ENCODE assay signal across 21 mouse cellular contexts in genomic region chr12:104531512-104532447, GRCm38 (mm10). TPM values are rescaled to one million over a fixed set of nuclear protein-coding genes. Genes with fewer than 3 reads are reported as not detected.
DNase-seq lines count a peak whose midpoint lies in the region; ATAC-seq lines count a peak whose summit lies in the region.
"Had no signal": no experiment of that assay in that cellular context is flagged by ENCODE, and none has a peak within 500 bp of the region (broad histone marks: within the 10 kb centered on the region; RNA-seq: fewer than 3 reads in every experiment).

No protein-coding gene starts in this region.

- H3K4me2 ChIP-seq in heart, embryonic 13.5 days, result peak overlapping the region; percentile 12; the same call in 1 of the 2 replicates
- H3K4me2 ChIP-seq in midbrain, embryonic 16.5 days (ENCODE audit: low read length), result no peak overlapping the region
- H3K4me2 ChIP-seq in embryonic facial prominence, embryonic 14.5 days (ENCODE audit: low read depth, low read length), result 0 out of 2 replicates have a peak overlapping the region, but pooled peaks have one; percentile 3

- peaks cover 39% of the 10 kb centered on the region for H3K27me3 ChIP-seq in heart, embryonic 13.5 days (replicated peaks)
- no peaks in the 10 kb centered on the region for H3K27me3 ChIP-seq in midbrain, embryonic 16.5 days (ENCODE audit: control insufficient read depth, insufficient read depth, low read depth, low read length)
- peaks cover 23% of the 10 kb centered on the region for H3K27me3 ChIP-seq in midbrain, embryonic 10.5 days (ENCODE audit: low read depth, poor library complexity, severe bottlenecking)
- H3K27me3 ChIP-seq in embryonic facial prominence, embryonic 14.5 days (replicated peaks; ENCODE audit: control insufficient read depth, insufficient read depth, low read length), result no peaks in the 10 kb centered on the region

- H3K9me3 ChIP-seq in heart, embryonic 13.5 days, result no peaks in the 10 kb centered on the region
- H3K9me3 ChIP-seq in midbrain, embryonic 16.5 days (replicated peaks; ENCODE audit: control insufficient read depth, low read length, poor library complexity, severe bottlenecking), result no peaks in the 10 kb centered on the region
- H3K9me3 ChIP-seq in midbrain, embryonic 10.5 days (replicated peaks), result no peaks in the 10 kb centered on the region; the same call in 1 of the 2 replicates
- H3K9me3 ChIP-seq in embryonic facial prominence, embryonic 14.5 days (ENCODE audit: control insufficient read depth, low read length), result no peaks in the 10 kb centered on the region

- H3K4me3 ChIP-seq in heart, embryonic 13.5 days, result no peak overlapping the region
- no peak overlapping the region for H3K4me3 ChIP-seq in midbrain, embryonic 16.5 days (ENCODE audit: low read depth, low read length)
- no peak overlapping the region for H3K4me3 ChIP-seq in midbrain, embryonic 10.5 days
- H3K4me3 ChIP-seq in embryonic facial prominence, embryonic 14.5 days (ENCODE audit: low read depth, low read length), result no peak overlapping the region

- 25% methylated on average over 29 of the region's 29 CpGs for WGBS in heart, embryonic 13.5 days
- WGBS in midbrain, embryonic 16.5 days, result 17% methylated on average over 29 of the region's 29 CpGs
- WGBS in midbrain, embryonic 10.5 days, result 14% methylated on average over 29 of the region's 29 CpGs
- WGBS in embryonic facial prominence, embryonic 14.5 days, result 16% methylated on average over 25 of the region's 29 CpGs

- H3K9ac ChIP-seq in heart, embryonic 13.5 days, result no peak overlapping the region
- H3K9ac ChIP-seq in midbrain, embryonic 16.5 days (ENCODE audit: low read depth, low read length), result peak overlapping the region; percentile 16; the same call in 1 of the 2 replicates
- H3K9ac ChIP-seq in embryonic facial prominence, embryonic 14.5 days (ENCODE audit: low read depth, low read length), result no peak overlapping the region
- H3K9ac ChIP-seq: liver, embryonic 14.5 days had no signal

- H3K36me3 ChIP-seq in heart, embryonic 13.5 days, result no peaks in the 10 kb centered on the region
- no peaks in the 10 kb centered on the region for H3K36me3 ChIP-seq in midbrain, embryonic 16.5 days (ENCODE audit: control insufficient read depth, insufficient read depth, low read length)
- no peaks in the 10 kb centered on the region for H3K36me3 ChIP-seq in midbrain, embryonic 10.5 days
- H3K36me3 ChIP-seq in embryonic facial prominence, embryonic 14.5 days (ENCODE audit: control insufficient read depth, insufficient read depth, low read length), result no peaks in the 10 kb centered on the region

- no peak for DNase-seq in heart, postnatal 10 days
- no peak for DNase-seq in midbrain, embryonic 10.5 days (ENCODE audit: low spot score)
- peak; percentile 41 for DNase-seq in embryonic facial prominence, embryonic 14.5 days (ENCODE audit: low spot score)
- DNase-seq in yolk sac, embryonic 10.5 days (ENCODE audit: low spot score), result no peak
- no peak for DNase-seq in T-cell, adult 2 months (ENCODE audit: low spot score)
- DNase-seq: cerebellum, adult 18-20 months; heart, adult 11 months; heart, postnatal 14 days; kidney, adult 2 months; layer of hippocampus, adult 9-11 months; thymus, postnatal 4 days had no signal

- no peaks in the 10 kb centered on the region for H3K4me1 ChIP-seq in heart, embryonic 13.5 days
- H3K4me1 ChIP-seq in midbrain, embryonic 16.5 days (ENCODE audit: control insufficient read depth, insufficient read depth, low read length), result peaks cover 3% of the 10 kb centered on the region; the same call in 1 of the 2 replicates
- peaks cover 11% of the 10 kb centered on the region for H3K4me1 ChIP-seq in midbrain, embryonic 10.5 days
- peaks cover 9% of the 10 kb centered on the region for H3K4me1 ChIP-seq in embryonic facial prominence, embryonic 14.5 days (ENCODE audit: control insufficient read depth, insufficient read depth, low read length)

- no peak overlapping the region for H3K27ac ChIP-seq in heart, embryonic 13.5 days (replicated peaks)
- H3K27ac ChIP-seq in midbrain, embryonic 16.5 days (ENCODE audit: low read length), result no peak overlapping the region
- no peak overlapping the region for H3K27ac ChIP-seq in midbrain, embryonic 10.5 days (replicated peaks)
- H3K27ac ChIP-seq in embryonic facial prominence, embryonic 14.5 days (replicated peaks; ENCODE audit: low read depth, low read length), result no peak overlapping the region; the same call in 1 of the 2 replicates
- H3K27ac ChIP-seq: hindbrain, postnatal 0 days; liver, embryonic 14.5 days had no signal

- ATAC-seq in heart, embryonic 13.5 days (ENCODE audit: extremely low read depth, insufficient number of reproducible peaks, low FRiP score, low TSS enrichment), result no peak
- no peak for ATAC-seq in midbrain, embryonic 16.5 days
- ATAC-seq in embryonic facial prominence, embryonic 14.5 days (ENCODE audit: low read depth), result peak; percentile 41; the same call in 1 of the 2 replicates
- ATAC-seq: hindbrain, postnatal 0 days; lung, postnatal 0 days had no signal

- intact Hi-C loops in heart, postnatal 10 days (cut with DNase I), result no loop called here

RNA-seq across cellular contexts. Expression of gene Gsc, which starts 58.6 kb away (rescaled TPM):
- 0.27 and 0.56 TPM in 2 replicates for polyA plus RNA-seq in heart, embryonic 13.5 days (2015; fragmentation: Nextera tagmentation; extraction: Ambion mirVana)
- under 1 TPM; 0.20 to 0.34 TPM for total RNA-seq in heart, postnatal 10 days (2021)
- polyA plus RNA-seq in midbrain, embryonic 16.5 days (2015; fragmentation: Nextera tagmentation; extraction: Ambion mirVana), result 0.50 and 1.0 TPM in 2 replicates
- polyA plus RNA-seq in midbrain, embryonic 10.5 days (2016; fragmentation: Nextera tagmentation; extraction: Ambion mirVana), result 0.24 and 0.27 TPM in 2 replicates
- 12.4 and 12.5 TPM in 2 replicates for polyA plus RNA-seq in embryonic facial prominence, embryonic 14.5 days (2014; fragmentation: Nextera tagmentation; extraction: Ambion mirVana)
- total RNA-seq: adrenal gland, adult 2 months; gastrocnemius, adult 18-20 months; heart, postnatal 14 days; hindbrain, postnatal 0 days; left cerebral cortex, postnatal 14 days; megakaryocyte-erythroid progenitor cell, adult 5-6 weeks had no signal
- polyA plus RNA-seq: C2C12; hindbrain, postnatal 0 days; kidney, adult 2 months; lung, postnatal 0 days had no signal
